Mouse (Mus musculus) granulocyte monocyte progenitor cell, adult 5-6 weeks (primary cell): ENCODE measurements around the gene Nrm. TPM values are rescaled to one million over a fixed set of nuclear protein-coding genes. Genes with fewer than 3 reads are reported as not detected.

Experiments
- ATAC-seq: replicated peaks from 2 replicates; pipeline ENCODE4 v1.8.0; 2016; ENCODE audit warnings: mild to moderate bottlenecking, moderate TSS enrichment, inconsistent platforms; ENCODE audit not compliant: poor library complexity, severe bottlenecking
- total RNA-seq, 2 experiments: library from RNA; stranded (forward) in 1 of 2; stranded (reverse) in 1 of 2; fragments of 200-712, 200-1000 nt in 1 of 2; fragments of >200 nt in 1 of 2; fragmentation: Nextera tagmentation in 1 of 2; gene quantifications; 2 replicates each; pipeline ENCODE4 v1.2.3; 2014 to 2017

Nrm gene
- total RNA-seq (2014; fragmentation: Nextera tagmentation) (66.8 and 88.9 TPM in 2 replicates), total RNA-seq (2017) (41.5 and 46.0 TPM in 2 replicates)

GRCm38 (mm10) chr17:35861198-35861857 lies at the start of gene Nrm:
TSS of gene Nrm (plus strand) at chr17:35861318.
- ATAC-seq = peak; percentile 82

GRCm38 (mm10) chr17:35812307-35812706 lies 48.8 kb upstream of the Nrm start:
- ATAC-seq = no peak

- no peak for ATAC-seq
Measured at GRCm38 (mm10) chr17:35812736-35813135, 48.4 kb upstream of the Nrm start.

DNA sequence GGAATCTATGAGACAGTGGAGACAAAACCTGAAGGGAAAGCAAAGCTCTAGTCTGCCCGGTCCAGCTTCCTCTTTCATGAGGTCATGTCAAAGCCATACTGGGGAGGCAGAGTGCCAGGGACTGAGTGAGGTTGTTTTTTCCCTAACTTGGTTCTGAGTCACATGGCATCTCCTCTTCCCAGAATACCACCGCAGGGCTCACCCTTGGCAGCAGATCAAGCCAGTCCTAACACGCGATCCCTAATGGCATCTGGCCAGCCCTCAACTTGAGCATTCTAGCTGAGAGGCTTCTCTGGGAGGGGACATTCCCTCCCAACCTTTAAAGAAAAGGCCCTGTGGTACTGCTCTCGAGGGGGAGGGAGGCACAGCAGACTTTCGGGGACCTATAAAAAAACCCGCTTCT lies 47.9 kb upstream of the Nrm start:
- ATAC-seq = peak; percentile 76

DNA sequence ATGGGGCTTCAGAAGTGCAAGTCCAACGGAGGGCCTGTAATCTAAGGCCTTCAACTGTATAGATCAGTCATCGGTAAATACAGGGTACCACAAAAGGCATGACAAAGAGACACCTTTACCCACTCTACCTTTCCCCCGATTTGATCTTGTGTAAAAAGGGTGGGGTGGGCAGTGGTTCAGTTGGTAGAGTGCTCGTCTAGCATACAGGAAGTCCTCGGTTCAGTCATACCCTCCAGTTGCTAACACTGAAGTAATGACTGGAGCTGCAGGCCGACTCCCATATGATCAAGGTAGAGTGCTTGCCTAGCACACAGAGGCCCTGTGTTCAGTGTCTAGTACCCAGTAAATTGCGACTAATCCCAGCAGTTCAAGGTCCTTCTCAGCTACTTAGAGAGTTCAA lies 47.5 kb upstream of the Nrm start:
- peak; percentile 37 for ATAC-seq

- ATAC-seq = peak; percentile 23; the same call in 1 of the 2 replicates
Measured at GRCm38 (mm10) chr17:35814678-35815077, 46.4 kb upstream of the Nrm start.

- no peak for ATAC-seq
Measured at GRCm38 (mm10) chr17:35815836-35816235, 45.3 kb upstream of the Nrm start.

GRCm38 (mm10) chr17:35816686-35817085 lies 44.4 kb upstream of the Nrm start:
- no peak for ATAC-seq

DNA sequence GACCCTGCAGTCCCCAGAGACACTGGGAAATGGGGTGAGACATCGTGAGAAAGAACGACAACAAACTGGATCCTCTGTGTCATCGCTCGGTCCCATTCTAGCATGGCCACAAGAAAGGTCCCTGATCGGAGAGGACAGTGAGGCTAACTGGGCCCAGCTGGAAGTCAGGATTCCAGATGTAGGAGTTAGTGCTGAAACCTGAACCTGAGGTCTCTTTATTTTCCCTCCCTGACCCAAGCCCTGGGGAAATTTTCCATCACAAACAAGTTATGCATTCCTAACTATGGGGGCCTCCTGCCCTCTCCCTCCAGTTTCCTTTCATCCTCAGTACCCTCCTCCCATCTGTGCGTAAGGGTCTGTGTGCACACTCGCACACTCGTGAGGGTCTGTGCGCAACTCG lies 43.9 kb upstream of the Nrm start:
- no peak for ATAC-seq

- ATAC-seq = no peak
Measured at GRCm38 (mm10) chr17:35820111-35820510, 41.0 kb upstream of the Nrm start.

GRCm38 (mm10) chr17:35821439-35822430 lies 39.4 kb upstream of the Nrm start, which contains the start of gene Ier3:
TSS of gene Ier3 (plus strand) at chr17:35821684.
- peak; percentile 54 for ATAC-seq

- ATAC-seq = no peak
Measured at GRCm38 (mm10) chr17:35822564-35822963, 38.6 kb upstream of the Nrm start.

DNA sequence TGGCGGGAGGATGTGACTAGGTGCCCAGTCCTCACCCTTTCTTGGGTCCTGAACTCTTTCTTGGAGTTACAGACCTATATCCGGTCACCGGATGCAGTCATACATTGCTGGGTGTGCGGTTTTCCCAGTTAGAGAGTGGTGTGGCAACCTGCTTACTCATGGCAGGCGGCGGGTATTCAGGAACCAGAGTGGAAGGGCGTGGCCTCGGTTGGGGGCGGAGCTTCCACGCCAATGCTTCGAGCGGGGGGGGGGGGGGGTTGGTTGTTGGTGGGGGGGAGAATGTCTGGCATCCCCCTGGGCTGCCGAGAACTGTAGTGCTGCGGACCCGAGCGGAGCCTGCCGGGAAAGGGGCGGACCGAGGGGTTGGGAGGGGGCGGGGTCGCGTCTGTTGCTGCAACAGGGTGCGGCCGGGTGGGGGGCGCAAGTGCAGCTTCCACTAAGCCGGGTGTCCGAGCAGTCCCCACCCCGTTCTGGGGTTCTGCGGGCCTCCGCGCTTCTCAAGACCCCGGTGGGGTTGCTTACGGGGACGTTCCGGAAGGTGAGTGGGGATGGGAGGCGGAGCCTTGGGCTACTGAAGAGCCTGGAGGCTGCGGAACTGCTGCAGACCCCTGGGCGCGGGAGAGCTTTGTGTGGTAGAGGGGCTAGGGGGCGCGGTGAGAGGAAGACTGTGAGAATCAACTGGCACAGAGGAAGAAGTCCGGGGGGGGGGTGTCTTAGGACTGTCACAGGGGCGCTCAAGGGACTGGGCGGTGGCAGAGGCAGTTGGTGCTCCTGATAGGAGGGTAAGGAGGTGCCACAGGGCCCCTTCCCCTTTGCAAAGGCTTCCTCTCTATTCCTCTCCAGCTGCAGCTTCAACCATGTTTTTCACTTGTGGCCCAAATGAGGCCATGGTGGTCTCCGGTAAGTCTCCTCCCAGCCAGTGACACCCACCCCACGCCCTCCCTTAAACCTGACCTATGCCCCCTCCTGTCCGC lies 37.9 kb upstream of the Nrm start, which contains the start of gene Flot1:
Gene Flot1, plus strand, starts transcription at position 267 of the 974 bp plus-strand sequence.
- ATAC-seq = peak; percentile 65

DNA sequence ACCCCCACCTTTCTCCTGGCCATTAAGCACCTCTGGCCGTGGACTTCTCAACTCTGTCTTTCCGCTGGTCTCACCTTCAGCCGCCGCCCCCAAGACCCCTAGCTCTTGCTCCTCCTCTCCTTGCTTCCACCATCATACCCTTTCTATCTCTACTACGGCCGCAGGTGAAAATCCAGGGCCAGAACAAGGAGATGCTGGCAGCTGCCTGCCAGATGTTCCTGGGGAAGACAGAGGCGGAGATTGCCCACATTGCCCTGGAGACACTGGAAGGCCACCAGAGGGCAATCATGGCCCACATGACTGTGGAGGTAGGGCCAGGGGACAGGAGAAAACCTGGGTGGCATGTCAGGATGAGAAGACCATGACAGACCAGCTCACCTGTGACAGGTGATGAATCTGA lies 36.7 kb upstream of the Nrm start:
- no peak for ATAC-seq

GRCm38 (mm10) chr17:35825109-35825850 lies 35.8 kb upstream of the Nrm start:
- ATAC-seq = no peak

GRCm38 (mm10) chr17:35829737-35830136 lies 31.4 kb upstream of the Nrm start:
- peak; percentile 94 for ATAC-seq

GRCm38 (mm10) chr17:35832400-35833238 lies 28.5 kb upstream of the Nrm start:
- no peak for ATAC-seq

GRCm38 (mm10) chr17:35833239-35833751 lies 27.8 kb upstream of the Nrm start:
- no peak for ATAC-seq
